Mouse (Mus musculus) embryonic facial prominence, embryonic 13.5 days (tissue): ENCODE results near the gene Gsn. TPM values are rescaled to one million over a fixed set of nuclear protein-coding genes. Genes with fewer than 3 reads are reported as not detected.
A peak's percentile ranks its signal among the peaks of the same experiment; 100 is the strongest.

ENCODE experiments used
- ATAC-seq: fragments of 200-750 bp; cut with Nextera tagmentation; 2 replicates; pipeline ENCODE4 v1.8.0; 2017; ENCODE audit warnings: low read depth; ENCODE audit not compliant: insufficient number of reproducible peaks, insufficient read depth, low FRiP score, low TSS enrichment
- H3K27ac ChIP-seq: fragments of 300-500 bp; sonication (generic); 2 replicates; pipeline ENCODE4 v1.5.1; 2015; ENCODE audit warnings: moderate library complexity, mild to moderate bottlenecking, inconsistent platforms
- H3K27me3 ChIP-seq: fragments of 300-500 bp; sonication (generic); 2 replicates; pipeline ENCODE4 v1.6.1; 2015; ENCODE audit warnings: mild to moderate bottlenecking, inconsistent platforms
- H3K36me3 ChIP-seq: fragments of 300-500 bp; sonication (generic); 2 replicates; pipeline ENCODE4 v1.6.1; 2015; ENCODE audit warnings: mild to moderate bottlenecking, inconsistent platforms
- H3K4me1 ChIP-seq: fragments of 300-500 bp; sonication (generic); 2 replicates; pipeline ENCODE4 v1.6.1; 2015; ENCODE audit warnings: inconsistent platforms
- H3K4me2 ChIP-seq: fragments of 300-500 bp; sonication (generic); 2 replicates; pipeline ENCODE4 v1.6.1; 2015; ENCODE audit warnings: moderate library complexity, mild to moderate bottlenecking, inconsistent platforms
- H3K4me3 ChIP-seq: fragments of 300-500 bp; sonication (generic); 2 replicates; pipeline ENCODE4 v1.5.1; 2015; ENCODE audit warnings: mild to moderate bottlenecking, inconsistent platforms
- H3K9ac ChIP-seq: fragments of 300-500 bp; sonication (generic); 2 replicates; pipeline ENCODE4 v1.6.1; 2015; ENCODE audit warnings: mild to moderate bottlenecking, inconsistent platforms
- H3K9me3 ChIP-seq: fragments of 300-500 bp; sonication (generic); 2 replicates; pipeline ENCODE4 v1.6.1; 2016; ENCODE audit warnings: inconsistent platforms
- WGBS: fragments of 180-500 bp; shearing (Covaris S2); methylation state at CpG from one replicate; pipeline ENCODE4 v1.1.7; 2015; ENCODE audit warnings: mixed read lengths; 5-methylcytosine and 5-hydroxymethylcytosine counted together
- polyA plus RNA-seq: library from polyadenylated mRNA; unstranded; fragments of >200 nt; fragmentation: Nextera tagmentation; extraction: Ambion mirVana; gene quantifications from 2 replicates; pipeline ENCODE4 v1.2.1, GENCODE M21; 2015

Gsn gene
- polyA plus RNA-seq, 1 experiment from 2014 or later, result 188 TPM

DNA sequence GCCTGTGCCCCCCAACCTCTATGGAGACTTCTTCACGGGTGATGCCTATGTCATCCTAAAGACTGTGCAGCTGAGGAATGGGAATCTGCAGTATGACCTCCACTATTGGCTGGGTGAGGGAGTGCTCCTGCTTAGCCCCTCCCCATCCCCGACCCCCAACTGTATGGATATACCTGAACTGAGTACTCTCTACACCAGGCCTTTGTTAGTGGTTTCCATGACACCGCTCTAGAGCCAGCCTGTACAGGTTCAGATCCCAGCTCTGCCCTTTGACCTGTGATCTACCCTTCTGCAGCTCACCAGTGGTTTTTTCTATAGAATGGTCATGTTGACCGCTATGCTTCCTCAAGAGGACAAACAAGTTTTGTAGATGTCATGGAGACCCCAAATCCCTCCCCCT lies 27.8 kb downstream of the Gsn start:
- Histone ChIP-seq H3K4me3 (no peak overlapping the region), H3K4me2 (no peak overlapping the region), H3K27ac (no peak overlapping the region), H3K27me3 (peaks cover 33% of the 10 kb centered on the region), H3K9me3 (no peaks in the 10 kb centered on the region), H3K36me3 (peaks cover 35% of the 10 kb centered on the region), H3K4me1 (peaks cover 25% of the 10 kb centered on the region), H3K9ac (no peak overlapping the region)
- 87% methylated on average over 4 of the region's 4 CpGs for WGBS
- no peak for ATAC-seq

DNA sequence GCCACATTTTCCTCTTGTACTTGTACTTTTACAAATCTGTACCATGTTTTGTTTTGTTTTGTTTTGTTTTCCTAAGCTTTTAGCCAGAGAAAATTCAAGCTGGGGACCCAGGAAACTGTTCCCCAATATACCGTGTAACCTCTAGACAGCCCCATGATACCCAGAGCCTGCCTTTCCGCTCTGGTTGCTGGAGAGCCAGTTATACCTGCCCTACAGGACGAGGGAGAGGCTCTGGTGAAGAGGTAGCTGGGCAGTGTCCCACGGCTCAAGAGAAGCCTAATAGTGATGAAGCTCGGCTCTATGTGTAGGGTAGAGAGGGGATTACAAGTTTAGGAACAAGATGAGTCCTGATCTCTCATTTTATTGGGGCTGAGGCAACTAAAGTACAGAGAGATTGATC lies 29.0 kb downstream of the Gsn start:
- Histone ChIP-seq H3K9ac (no peak overlapping the region), H3K4me2 (no peak overlapping the region), H3K27ac (no peak overlapping the region), H3K36me3 (peaks cover 38% of the 10 kb centered on the region), H3K4me1 (peaks cover 24% of the 10 kb centered on the region), H3K9me3 (no peaks in the 10 kb centered on the region), H3K27me3 (peaks cover 33% of the 10 kb centered on the region), H3K4me3 (no peak overlapping the region)
- no peak for ATAC-seq
- whole genome bisulfite sequencing, result 75% methylated on average over 5 of the region's 5 CpGs

DNA sequence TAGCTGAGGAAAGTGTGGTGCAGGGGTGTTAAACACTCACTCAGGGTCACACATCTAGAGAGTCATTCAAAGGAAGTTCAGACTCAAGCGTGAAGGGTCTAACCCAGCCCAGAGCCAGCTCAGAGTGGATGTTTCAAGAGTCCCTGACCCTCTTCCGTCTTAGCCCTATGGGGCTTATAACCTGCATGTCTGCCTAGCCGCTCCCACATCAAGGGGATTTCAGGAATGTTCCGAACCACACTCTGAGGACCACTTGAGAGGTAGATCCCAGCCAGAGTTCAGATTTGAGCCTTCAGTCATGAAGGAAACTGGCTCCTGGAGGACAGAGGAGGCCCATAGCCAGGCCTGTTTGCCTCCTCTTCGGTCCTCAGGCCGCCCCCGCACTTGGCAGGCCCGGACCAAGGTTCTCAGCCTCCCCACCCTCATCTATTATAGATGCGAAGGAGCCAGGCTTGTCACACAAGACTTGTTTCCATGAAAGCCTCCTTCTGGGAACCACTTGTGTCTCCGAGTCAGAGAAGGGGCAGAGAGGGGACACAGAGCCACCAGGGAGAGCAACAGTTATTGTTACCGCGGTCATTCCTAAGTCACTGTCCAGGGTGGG lies 30.9 kb downstream of the Gsn start:
- no peak overlapping the region for H3K27ac ChIP-seq
- no peaks in the 10 kb centered on the region for H3K9me3 ChIP-seq
- no peak overlapping the region for H3K9ac ChIP-seq
- no peak overlapping the region for H3K4me2 ChIP-seq
- peaks cover 18% of the 10 kb centered on the region for H3K27me3 ChIP-seq
- H3K4me1 ChIP-seq, result peaks cover 14% of the 10 kb centered on the region
- 87% methylated on average over 12 of the region's 12 CpGs for WGBS
- no peak overlapping the region for H3K4me3 ChIP-seq
- H3K36me3 ChIP-seq, result peaks cover 53% of the 10 kb centered on the region
- ATAC-seq, result no peak

DNA sequence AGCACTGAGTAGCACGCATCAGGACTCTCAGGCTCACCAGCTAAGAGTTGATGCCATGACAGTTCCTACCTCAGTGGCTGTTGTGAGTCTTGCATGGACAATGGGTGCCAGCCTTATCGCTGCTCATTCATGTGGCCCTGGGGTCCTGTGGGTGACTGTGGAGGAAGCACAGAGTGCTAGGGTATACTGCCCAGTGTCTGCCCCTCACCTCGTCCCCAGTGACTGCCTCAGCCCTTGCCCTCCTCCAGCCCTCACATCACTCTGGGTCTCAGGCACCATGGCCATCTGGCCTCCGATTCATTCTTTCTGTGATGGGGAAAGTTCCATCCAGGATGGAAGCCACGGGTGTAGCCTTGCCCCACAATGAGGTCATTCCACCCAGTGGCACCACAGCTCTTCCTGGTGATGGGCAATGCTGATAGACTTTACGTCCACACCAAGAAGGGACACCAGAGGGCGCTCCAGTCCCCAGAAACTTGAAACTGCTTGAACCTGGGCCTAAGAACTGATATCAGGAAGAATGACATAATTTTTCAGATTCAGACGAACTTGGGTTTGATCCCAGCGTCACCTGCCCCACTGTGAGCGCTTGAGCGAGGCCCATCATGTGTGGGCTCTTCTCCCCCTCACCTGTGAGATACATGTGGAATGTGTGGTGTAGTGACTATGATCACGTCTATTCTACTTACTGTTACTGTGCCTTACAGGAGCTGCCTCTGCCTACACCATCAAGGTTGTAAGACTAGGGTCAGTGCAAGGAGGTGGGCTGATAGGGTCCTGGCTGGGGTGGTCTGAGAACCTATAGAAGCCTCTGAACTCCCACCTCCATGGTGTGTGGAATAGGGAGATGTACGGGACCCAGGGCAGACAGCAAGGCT lies 32.8 kb downstream of the Gsn start:
- Histone ChIP-seq H3K27me3 (no peaks in the 10 kb centered on the region), H3K4me1 (no peaks in the 10 kb centered on the region), H3K9ac (no peak overlapping the region), H3K4me2 (no peak overlapping the region), H3K36me3 (peaks cover 68% of the 10 kb centered on the region), H3K27ac (no peak overlapping the region), H3K4me3 (no peak overlapping the region), H3K9me3 (no peaks in the 10 kb centered on the region)
- 37% methylated on average over 13 of the region's 13 CpGs for WGBS
- ATAC-seq, result no peak

DNA sequence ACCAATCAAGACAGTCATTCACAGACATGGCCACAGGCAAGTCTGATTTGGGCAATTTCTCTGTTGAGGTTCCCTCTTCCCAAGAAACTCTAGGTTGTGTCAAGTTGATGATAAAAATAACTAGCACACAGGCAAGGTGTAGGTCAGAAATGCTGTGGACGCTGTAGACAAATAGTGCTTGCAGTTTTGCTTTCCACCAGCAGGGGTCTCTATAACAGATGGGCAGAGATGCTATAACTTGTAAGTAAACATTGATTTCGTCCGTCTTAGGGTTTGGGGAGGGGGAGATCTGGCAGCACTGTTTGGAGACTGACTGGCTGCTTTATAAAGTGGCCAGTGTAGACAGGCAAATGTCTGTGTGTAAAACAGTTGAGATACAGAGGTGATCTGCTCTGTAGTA lies 35.7 kb downstream of the Gsn start:
- ATAC-seq, result no peak
- WGBS, result 23% methylated on average over 3 of the region's 3 CpGs
- Histone ChIP-seq H3K4me2 (no peak overlapping the region), H3K4me3 (no peak overlapping the region), H3K4me1 (no peaks in the 10 kb centered on the region), H3K9ac (no peak overlapping the region), H3K27ac (no peak overlapping the region), H3K36me3 (peaks cover 63% of the 10 kb centered on the region), H3K27me3 (no peaks in the 10 kb centered on the region), H3K9me3 (no peaks in the 10 kb centered on the region)

DNA sequence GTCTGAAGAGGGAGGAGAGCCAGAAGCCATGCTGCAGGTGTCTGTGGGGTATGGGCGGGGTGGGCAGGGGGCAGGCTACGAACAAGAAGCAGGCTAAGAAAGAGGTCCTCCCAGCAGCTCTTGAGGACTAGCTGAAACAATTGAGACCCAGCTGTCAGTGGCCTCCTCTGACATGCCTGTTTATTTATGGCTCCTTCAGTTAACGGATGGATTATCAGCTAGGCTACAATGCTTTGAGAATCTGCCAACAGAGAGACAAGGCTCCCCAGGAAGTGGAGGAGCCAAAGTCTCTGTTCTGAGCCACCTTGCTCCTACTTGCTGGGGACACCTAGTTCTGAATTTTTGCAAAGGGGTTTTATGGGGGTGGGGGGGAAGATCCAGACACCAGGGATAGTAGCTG lies 36.5 kb downstream of the Gsn start:
- no peak overlapping the region for H3K4me3 ChIP-seq
- ATAC-seq, result no peak
- no peaks in the 10 kb centered on the region for H3K9me3 ChIP-seq
- no peak overlapping the region for H3K9ac ChIP-seq
- no peaks in the 10 kb centered on the region for H3K27me3 ChIP-seq
- 87% methylated on average over 3 of the region's 3 CpGs for WGBS
- H3K36me3 ChIP-seq, result peaks cover 62% of the 10 kb centered on the region
- H3K27ac ChIP-seq, result no peak overlapping the region
- no peak overlapping the region for H3K4me2 ChIP-seq
- no peaks in the 10 kb centered on the region for H3K4me1 ChIP-seq

DNA sequence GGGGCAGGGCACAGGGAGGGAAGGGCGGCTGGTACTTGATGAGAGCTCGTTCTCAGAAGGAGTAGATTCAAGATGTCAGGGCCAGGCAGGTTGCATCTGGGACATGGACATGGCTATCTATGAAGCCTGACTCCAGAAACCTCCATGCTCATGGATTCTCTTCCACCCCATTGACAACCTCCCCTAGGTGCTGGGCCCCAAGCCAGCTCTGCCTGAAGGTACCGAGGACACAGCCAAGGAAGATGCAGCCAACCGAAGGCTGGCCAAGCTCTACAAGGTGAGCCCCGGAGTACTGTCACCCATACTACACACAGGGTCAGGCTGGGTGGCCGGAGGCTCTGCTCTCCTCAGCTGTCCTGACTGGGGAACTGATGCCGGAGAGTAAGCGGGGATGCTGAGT lies 37.1 kb downstream of the Gsn start:
- Histone ChIP-seq H3K4me1 (no peaks in the 10 kb centered on the region), H3K36me3 (peaks cover 62% of the 10 kb centered on the region), H3K4me2 (no peak overlapping the region), H3K9ac (no peak overlapping the region), H3K27me3 (no peaks in the 10 kb centered on the region), H3K27ac (no peak overlapping the region), H3K9me3 (no peaks in the 10 kb centered on the region), H3K4me3 (no peak overlapping the region)
- no peak for ATAC-seq
- 87% methylated on average over 8 of the region's 8 CpGs for WGBS

DNA sequence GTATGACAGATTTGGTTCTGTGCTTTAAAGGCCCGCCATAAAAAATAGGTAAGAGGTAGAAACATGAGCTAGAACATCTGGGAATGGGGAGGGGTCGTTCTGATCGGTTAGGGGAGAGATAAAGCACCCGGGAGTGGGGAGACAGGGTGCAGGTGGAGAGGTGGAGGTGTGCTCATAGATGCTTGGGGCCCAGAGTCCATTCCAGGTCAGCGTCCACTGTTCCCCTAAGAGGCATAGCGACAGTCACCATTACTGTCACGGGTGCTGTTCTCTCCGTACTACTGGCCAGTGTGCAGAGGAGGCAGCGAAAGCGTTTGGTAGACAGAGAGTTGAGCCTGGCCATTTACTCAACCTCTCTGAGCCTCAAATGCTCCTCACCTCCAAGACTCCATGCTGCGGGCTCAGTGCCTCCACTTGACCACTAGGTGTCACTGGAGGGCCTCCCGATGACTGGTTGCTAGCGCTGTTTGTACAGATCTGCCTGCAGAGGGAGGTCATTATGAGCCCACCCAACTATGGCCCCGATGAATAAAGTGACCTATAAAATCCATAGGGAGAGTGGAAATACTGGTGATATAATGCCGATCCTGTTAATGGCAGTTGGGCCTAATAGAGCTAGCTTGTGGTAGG lies 41.6 kb downstream of the Gsn start:
- Histone ChIP-seq H3K9me3 (no peaks in the 10 kb centered on the region), H3K4me3 (no peak overlapping the region), H3K9ac (no peak overlapping the region), H3K36me3 (peaks cover 70% of the 10 kb centered on the region), H3K27me3 (no peaks in the 10 kb centered on the region), H3K27ac (no peak overlapping the region), H3K4me2 (no peak overlapping the region), H3K4me1 (no peaks in the 10 kb centered on the region)
- 28% methylated on average over 15 of the region's 15 CpGs for WGBS
- ATAC-seq, result peak; percentile 54; the same call in 1 of the 2 replicates

DNA sequence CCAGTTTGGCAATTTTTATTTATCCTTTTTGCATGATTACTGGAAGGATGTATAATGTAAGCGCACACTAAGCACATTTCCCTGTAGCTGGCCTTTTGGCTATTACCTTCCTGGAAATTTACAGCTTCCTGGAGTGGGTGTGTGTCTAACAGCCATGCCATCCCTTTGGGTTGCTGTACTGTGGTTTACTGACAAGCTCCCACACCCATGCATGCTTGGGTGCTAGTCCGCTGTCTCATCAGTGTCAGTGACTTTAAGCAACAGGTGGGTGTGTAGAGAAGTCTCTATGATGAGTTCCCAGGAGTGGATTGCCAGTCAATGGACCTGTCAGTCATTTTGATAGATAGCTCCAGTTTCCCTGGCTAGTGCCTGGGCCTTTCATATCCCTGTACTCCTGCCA lies 43.3 kb downstream of the Gsn start:
- ATAC-seq, result no peak
- peaks cover 74% of the 10 kb centered on the region for H3K36me3 ChIP-seq

DNA sequence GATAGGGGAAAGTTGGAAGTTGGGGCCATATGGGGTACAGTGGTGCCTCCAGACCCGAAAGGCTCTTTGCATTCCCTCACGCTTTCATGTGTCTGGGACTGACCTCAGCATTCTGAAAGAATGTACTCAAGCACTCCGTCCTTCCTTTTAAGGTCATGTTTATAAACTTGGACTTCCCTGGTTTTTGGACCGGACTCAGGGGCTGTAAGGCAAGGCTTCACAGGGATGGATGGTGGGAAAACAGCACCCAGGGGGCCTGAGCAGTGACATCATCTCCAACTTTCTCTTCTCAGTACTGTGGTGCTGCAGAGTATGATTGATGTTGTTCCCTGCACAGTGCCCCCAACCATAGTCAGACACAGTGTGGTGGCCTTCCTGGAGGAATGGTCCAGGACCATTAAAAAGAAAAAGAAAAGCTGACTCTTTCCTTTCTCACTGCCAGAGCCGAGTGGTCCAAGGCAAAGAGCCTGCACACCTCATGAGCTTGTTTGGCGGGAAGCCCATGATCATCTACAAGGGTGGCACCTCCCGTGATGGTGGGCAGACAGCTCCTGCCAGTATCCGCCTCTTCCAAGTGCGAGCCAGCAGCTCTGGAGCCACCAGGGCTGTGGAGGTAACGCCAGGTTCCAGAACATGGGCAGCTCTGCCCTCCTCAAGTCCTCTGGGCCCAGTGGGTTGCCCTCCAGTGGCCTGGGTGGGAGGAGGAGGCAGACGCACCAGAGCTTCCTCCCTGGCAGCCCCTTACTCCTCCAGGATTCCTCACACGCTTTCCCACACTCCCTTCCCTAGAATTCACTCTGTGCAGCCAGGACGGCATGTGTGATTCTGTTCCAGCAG lies 46.1 kb downstream of the Gsn start:
- Histone ChIP-seq H3K4me3 (no peak overlapping the region), H3K4me1 (no peaks in the 10 kb centered on the region), H3K4me2 (no peak overlapping the region), H3K36me3 (peaks cover 76% of the 10 kb centered on the region), H3K27me3 (no peaks in the 10 kb centered on the region), H3K9ac (no peak overlapping the region), H3K27ac (no peak overlapping the region), H3K9me3 (no peaks in the 10 kb centered on the region)
- 84% methylated on average over 13 of the region's 13 CpGs for WGBS
- ATAC-seq, result no peak

More for the DNA sequence above, 43.3 kb downstream of the Gsn start:
- H3K27me3 ChIP-seq, result no peaks in the 10 kb centered on the region
- H3K27ac ChIP-seq, result no peak overlapping the region
- no peak overlapping the region for H3K4me3 ChIP-seq
- 88% methylated on average over 2 of the region's 2 CpGs for WGBS
- H3K9ac ChIP-seq, result no peak overlapping the region
- H3K9me3 ChIP-seq, result no peaks in the 10 kb centered on the region
- no peak overlapping the region for H3K4me2 ChIP-seq
- no peaks in the 10 kb centered on the region for H3K4me1 ChIP-seq

DNA sequence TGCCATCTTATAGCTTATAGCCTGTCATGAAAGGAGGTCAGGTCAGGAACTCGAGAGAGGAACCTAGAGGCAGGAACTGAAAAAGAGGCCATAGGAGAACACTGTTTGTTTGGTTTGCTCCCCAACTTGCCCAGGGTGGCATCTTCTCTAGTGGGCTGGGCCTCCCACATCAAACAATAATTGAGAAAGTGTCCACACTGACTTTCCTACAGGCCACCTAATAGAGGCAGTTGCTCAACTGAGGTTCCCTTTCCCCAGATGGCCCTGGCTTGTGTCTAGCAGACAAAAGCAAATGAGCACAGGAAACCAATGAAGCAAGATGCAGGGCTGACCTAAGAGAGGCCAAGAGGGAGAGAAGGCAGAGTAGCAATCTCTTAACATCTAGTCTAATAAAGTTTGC lies 52.0 kb downstream of the Gsn start:
- ATAC-seq, result no peak
- no peak overlapping the region for H3K4me2 ChIP-seq
- WGBS, result 67% methylated on average over 1 of the region's 1 CpGs
- no peaks in the 10 kb centered on the region for H3K9me3 ChIP-seq
- H3K9ac ChIP-seq, result no peak overlapping the region
- peaks cover 57% of the 10 kb centered on the region for H3K36me3 ChIP-seq
- H3K27me3 ChIP-seq, result no peaks in the 10 kb centered on the region
- no peaks in the 10 kb centered on the region for H3K4me1 ChIP-seq
- H3K27ac ChIP-seq, result no peak overlapping the region
- H3K4me3 ChIP-seq, result no peak overlapping the region
